Mouse (Mus musculus): ENCODE data around the gene Adrb1. TPM values are rescaled to one million over a fixed set of nuclear protein-coding genes. Genes with fewer than 3 reads are reported as not detected.

Adrb1 gene
- total RNA-seq (2021): under 1 TPM; 0.11 to 0.13 TPM
- long read RNA-seq, experiment 1: 0 reads
- long read RNA-seq, experiment 2, partial matches to known transcripts: 0 of 1 reads
- long read RNA-seq, experiment 2, other reads (novel, unspliced or antisense): 0 of 1 reads

DNA sequence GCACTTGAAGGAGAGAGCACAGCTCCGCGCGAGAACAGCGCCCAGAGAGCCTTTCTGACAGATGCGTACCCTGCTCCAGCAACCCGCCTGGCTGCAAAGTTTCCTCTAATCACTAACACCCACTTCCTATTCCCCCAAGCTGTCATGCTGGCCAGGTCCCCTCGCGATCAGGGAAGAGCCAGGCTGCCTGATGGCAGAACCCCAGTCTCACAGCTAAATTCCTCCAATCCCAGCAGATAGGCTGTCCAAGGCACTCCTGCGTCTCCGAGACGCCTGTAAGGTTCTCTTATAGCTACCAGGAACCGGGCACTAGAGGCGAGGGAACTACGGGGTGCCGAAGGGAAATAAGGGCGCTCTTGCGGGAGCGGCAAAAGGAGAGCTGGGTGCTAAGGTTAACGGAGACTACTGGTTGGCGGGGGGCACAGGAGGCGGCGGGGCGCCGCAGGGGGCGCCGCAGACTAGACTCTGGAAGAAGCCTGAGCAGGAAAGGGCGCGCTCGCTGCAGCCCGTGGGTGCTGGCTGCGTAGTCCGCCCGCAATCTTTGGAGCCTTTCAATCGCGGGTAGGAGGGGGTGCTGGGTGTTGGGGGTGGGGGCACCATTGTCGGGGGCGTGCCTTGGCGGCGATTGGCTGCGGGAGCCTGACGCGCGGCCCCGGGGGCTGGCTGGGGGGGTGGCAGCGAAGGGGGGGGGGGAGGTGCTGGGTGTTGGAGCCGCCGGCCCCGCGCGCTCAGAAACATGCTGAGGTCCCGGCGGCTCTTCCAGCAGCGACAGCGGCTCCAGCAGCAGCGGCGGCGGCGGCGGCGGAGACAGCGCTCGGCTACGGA, at the start of gene Adrb1:
Gene Adrb1, plus strand, starts transcription at position 813 of the 825 bp plus-strand sequence.
- DNase-seq: peak; percentile 76
- Histone ChIP-seq H3K27ac (peak within 1 kb of the TSS; percentile 51), H3K4me3 (peak within 1 kb of the TSS; percentile 78)
- peak; percentile 19; the same call in 1 of the 2 replicates for TF ChIP-seq CTCF (IDR thresholded peaks at IDR 0.05)
- intact Hi-C loops (cut with DNase I): no loop called here

DNA sequence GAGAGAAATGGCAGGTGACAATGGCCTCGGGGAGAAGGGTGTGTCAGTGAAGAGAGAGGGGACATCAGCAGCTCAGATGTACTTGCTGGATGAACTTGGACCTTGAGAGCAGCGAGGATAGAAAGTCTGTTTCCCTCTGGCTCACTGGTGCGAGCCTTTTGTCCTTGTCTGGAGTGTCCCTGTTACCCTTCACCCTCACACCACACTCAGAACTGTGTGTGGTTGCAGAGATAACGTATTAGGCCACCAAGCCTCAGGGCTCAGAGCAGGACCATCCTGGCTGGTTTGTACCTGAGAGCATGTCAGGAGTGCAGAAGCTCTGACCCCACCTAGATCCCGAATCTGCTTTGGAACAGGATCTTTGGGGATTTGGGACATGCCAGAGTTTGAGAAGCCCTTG, 46.3 kb upstream of the Adrb1 start:
- no peak overlapping the region for H3K27ac ChIP-seq

DNA sequence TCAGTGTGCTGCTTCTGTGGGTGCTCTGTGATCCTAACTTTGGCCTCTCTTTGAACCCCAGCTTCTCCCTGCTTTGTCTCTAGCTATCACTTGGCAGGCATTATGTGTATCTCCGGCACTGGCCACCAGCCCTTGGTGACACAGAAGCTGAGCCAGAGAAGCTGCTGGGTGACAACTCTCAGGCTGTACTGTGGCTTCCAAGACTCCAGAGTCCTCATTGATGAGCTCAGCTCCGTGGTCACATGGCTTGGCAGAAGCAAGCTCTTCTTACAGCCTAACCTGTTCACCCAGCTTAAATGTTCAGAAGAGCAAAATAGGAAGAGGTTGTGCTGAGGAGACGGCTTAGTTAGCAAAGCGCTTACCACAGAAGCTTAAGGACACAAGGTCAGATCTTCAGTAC, 45.5 kb upstream of the Adrb1 start:
- intact Hi-C loops (cut with DNase I): no loop called here

More for the DNA sequence above, 46.3 kb upstream of the Adrb1 start:
- intact Hi-C loops (cut with DNase I): no loop called here
- no peak overlapping the region for H3K4me3 ChIP-seq
- TF ChIP-seq CTCF (IDR thresholded peaks at IDR 0.05): no peak
- no peak for DNase-seq

DNA sequence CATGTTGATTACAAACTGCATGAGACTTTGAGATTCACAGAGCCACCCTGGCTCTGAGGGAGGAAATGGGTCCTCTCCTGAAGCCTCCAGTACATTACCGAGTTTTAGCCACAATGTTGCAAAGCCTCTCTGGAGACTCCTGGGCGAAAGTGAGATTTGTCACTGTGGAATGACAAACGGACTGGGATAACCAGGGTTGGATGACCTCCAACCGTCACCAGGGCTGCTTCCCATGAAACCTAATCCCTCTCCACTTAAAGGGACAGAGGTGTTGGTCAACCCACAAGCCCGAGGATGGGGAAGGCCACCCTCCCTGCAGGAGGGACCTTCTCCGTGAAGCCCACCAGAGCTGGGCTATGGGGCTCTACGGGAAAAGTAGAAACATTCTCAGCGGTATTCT, 44.4 kb upstream of the Adrb1 start:
- TF ChIP-seq CTCF (IDR thresholded peaks at IDR 0.05): no peak
- no peak overlapping the region for H3K27ac ChIP-seq
- intact Hi-C loops (cut with DNase I): no loop called here
- DNase-seq: no peak
- no peak overlapping the region for H3K4me3 ChIP-seq

More for the DNA sequence above, 45.5 kb upstream of the Adrb1 start:
- no peak overlapping the region for H3K4me3 ChIP-seq
- H3K27ac ChIP-seq: no peak overlapping the region
- DNase-seq: peak; percentile 63
- TF ChIP-seq CTCF (IDR thresholded peaks at IDR 0.05): no peak

DNA sequence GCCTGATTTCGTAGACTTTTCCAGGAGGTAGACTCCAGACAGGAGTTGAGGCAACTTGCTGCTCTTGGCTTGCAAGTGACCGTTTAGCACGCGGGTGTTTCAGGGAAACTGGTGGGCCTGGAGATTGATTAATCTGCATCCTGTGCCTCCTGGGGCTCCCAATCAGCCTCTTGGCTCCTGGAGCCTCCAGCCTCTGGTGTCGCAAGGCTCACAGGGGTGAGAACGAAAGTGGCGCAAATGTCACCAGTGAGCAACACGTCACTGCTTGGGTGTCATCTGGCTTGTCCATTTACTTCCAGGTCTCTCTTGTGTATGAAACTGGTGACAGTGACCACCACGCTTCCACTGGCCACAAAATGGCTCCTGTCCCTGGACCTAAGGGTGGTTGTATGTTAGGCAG, 43.5 kb upstream of the Adrb1 start:
- no peak for DNase-seq
- intact Hi-C loops (cut with DNase I): no loop called here
- no peak overlapping the region for H3K4me3 ChIP-seq
- peak overlapping the region; percentile 31; the same call in 1 of the 2 replicates for H3K27ac ChIP-seq
- TF ChIP-seq CTCF (IDR thresholded peaks at IDR 0.05): no peak

DNA sequence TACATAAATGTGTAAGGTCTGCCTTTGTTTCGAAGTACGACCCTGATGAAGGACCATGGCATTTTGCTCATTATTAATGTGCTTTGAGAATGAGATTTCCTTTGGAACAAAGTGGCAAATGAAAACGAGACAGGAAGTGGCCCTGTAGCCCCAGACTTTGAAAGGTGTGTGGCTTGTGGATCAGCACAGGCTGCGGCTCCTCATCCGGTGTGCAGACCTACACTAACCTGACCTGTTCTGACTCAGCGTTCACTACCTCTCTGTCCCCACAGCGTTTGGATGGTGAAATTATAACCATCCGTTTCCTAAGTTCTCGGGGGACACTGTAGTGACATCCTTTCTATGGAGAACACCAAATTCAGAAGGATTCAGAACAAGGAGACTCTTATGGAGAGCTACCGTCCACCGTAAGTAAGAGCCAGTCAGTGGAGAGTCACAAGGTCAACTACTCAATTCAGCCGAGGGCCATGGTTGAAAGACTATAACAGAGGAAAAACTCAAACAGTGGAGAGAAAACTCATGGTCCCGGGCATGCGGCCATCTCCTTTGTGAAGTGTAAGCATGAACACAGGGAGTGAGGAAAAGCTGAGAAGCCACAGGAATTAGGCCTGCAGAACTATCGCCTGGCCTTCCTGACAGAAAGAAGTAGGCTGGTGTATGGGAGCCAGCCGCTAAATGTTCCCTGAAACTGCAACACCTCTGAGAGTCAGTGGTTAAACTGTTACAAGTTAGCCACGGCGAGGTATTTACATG, 42.6 kb upstream of the Adrb1 start:
- DNase-seq: no peak
- no peak for TF ChIP-seq CTCF (IDR thresholded peaks at IDR 0.05)
- intact Hi-C loops (cut with DNase I): no loop called here
- H3K27ac ChIP-seq: no peak overlapping the region
- no peak overlapping the region for H3K4me3 ChIP-seq

DNA sequence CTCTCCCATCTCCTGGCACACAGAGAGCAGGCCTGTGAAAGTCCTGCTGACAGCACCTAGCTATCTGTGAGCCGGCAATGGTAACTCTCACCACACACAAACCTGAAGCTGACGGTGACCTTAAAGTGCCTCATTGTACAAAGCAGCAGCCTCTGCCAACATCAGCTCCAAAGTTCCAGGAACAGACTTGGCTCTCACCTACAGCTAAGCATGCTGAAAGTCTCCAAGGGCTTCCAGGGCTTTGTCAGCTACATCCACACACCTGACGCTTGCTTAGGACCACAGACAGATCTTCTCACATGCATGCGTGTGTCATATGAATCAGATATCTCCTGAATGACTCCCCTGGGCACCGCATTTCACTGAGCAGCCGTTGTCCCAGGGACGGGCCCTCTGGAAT, 42.0 kb upstream of the Adrb1 start:
- TF ChIP-seq CTCF (IDR thresholded peaks at IDR 0.05): no peak
- Histone ChIP-seq H3K4me3 (no peak overlapping the region), H3K27ac (no peak overlapping the region)
- intact Hi-C loops (cut with DNase I): no loop called here
- peak; percentile 23 for DNase-seq

DNA sequence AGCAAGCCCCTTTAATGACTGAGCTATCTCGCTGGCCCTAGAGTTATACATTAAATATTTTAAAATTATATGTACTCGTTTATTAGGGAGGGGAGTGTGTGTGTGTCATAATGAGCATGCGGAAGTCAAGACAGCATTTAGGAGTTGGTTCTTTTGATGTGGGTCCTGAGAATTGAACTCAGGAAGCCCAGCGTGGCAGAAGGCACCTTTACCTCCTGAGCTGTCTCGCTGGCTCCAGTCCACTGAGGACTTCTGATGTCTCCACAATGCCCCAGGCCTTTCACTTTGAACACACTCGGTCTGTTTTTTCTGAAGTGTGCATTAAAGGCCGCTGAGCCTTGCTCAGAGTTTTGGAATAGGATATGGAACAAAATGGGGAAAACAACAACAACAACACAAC, 39.7 kb upstream of the Adrb1 start:
- H3K4me3 ChIP-seq: no peak overlapping the region
- H3K27ac ChIP-seq: no peak overlapping the region
- DNase-seq: no peak
- no peak for TF ChIP-seq CTCF (IDR thresholded peaks at IDR 0.05)
- intact Hi-C loops (cut with DNase I): no loop called here

DNA sequence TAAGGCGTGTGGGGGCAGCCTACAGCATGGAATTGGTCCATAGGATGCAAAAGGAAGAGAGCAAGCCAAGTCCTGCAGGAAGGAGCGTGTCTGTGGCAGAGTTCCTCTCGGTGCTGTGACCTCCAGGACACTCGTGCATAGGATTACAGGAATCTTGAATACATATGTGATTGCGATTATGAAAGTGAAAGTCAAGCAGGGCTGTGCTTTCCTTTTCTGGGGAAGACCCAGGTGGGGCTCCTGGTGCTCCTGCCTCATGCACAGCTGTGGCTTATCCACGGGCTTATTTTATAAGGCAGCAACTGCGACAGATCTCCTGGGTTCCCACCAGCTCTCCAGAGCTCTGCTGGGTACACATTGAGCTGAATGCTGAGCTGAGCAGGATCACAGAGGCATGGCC, 39.2 kb upstream of the Adrb1 start:
- TF ChIP-seq CTCF (IDR thresholded peaks at IDR 0.05): no peak
- Histone ChIP-seq H3K27ac (no peak overlapping the region), H3K4me3 (no peak overlapping the region)
- DNase-seq: no peak
- intact Hi-C loops (cut with DNase I): no loop called here

DNA sequence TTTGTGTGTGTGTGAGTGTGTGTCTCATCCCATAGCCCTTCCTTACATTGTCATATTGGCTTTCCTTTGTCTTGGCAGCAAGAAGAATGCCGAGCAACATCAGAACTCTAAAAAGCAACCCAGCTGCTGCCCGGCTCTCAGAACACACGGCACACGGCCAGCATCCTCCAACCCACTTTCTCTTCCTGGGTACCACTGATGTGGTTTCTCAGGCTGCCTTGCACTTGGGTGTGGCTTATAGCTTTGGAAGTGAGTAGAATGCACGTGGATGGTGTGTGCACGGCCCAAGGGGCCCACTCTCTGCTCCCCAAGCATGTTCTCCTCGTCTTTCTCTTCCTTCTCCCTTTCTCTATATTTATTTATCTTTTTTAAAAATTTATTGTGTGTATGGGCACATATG, 36.5 kb upstream of the Adrb1 start:
- Histone ChIP-seq H3K4me3 (no peak overlapping the region), H3K27ac (no peak overlapping the region)
- no peak for TF ChIP-seq CTCF (IDR thresholded peaks at IDR 0.05)
- DNase-seq: no peak
- intact Hi-C loops (cut with DNase I): no loop called here

DNA sequence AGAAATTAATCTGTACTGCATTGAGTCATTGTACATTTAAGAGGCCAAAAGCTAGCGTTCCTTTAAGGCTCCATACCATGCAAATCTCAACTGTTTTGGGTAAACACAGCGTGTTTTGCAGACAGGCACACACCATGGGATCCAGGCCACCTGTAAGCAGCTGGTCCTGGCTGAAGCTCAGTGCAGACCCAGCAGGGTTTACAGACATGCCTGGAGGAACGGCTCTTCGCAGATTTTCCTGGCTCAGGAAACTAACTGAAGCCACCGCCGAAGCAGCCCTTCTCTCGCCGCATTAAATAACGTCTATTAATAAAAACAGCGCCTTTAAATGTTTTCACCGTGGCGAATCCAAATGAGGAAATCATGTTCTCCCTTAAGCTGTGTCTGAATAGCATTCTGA, 35.8 kb upstream of the Adrb1 start:
- H3K4me3 ChIP-seq: no peak overlapping the region
- no peak for TF ChIP-seq CTCF (IDR thresholded peaks at IDR 0.05)
- intact Hi-C loops (cut with DNase I): no loop called here
- H3K27ac ChIP-seq: no peak overlapping the region
- no peak for DNase-seq

DNA sequence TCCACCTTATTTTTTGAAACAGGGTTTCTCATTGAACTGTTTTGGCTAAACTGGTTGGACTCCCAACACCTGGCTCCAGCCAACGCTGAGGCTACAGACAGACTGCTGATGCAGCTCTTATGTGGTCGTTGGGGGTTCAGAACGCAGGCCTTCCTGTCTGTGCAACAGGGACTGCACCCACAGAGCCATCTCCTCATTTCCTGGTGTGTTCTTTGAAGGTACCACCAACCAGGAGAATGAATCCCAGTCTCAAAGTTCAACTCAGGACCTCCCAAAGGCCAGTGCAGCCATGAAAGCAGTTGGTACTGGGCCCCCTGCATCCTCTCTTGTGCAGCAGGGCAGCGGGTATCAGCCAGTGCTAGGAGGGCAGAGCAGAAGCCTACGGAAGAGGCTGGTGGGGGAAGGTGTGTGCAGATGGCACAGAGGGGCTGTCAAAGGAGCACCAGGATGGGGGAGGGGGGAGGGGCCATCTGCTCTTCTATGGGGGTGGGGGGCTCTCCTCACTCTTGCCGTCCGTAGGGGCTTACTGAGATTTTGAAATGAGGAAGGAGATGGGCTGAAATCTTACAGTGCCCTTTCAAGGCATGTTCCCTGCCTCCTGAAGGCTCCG, 34.9 kb upstream of the Adrb1 start:
- no peak overlapping the region for H3K27ac ChIP-seq
- intact Hi-C loops (cut with DNase I): no loop called here
- no peak overlapping the region for H3K4me3 ChIP-seq
- no peak for DNase-seq
- no peak for TF ChIP-seq CTCF (IDR thresholded peaks at IDR 0.05)

DNA sequence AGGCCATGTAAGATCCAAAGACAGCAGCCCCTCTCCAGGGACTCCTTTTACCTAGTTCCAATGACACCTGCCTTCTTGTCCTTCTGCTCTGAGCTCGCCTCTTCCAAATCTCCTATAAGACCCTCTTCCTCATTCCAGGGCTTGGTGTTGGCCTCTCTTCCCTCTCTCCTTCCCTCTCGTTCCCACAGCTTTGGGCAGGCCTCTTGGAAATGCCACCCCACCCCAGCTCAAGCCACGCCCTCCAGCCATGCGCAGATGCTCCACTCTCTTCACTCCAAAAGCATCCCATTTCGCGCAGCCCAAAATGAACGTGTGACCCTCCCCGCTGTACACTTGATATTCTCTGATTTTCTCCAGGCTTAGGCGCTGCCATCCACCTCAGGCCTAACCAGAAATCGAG, 34.3 kb upstream of the Adrb1 start:
- Histone ChIP-seq H3K27ac (no peak overlapping the region), H3K4me3 (no peak overlapping the region)
- DNase-seq: no peak
- intact Hi-C loops (cut with DNase I): no loop called here
- no peak for TF ChIP-seq CTCF (IDR thresholded peaks at IDR 0.05)

Data from gastrocnemius, adult 2 months (tissue).